Mouse (Mus musculus) embryonic fibroblast, embryonic 13.5 days (primary cell): ENCODE measurements at regions not wholly inside any gene's neighbourhood (a gene's known extent, or its start where the extent isn't known, plus 50 kb on each side); places are given as distances from the start of the nearest gene placed in this dataset.

ENCODE experiments used
- CTCF ChIP-seq: IDR thresholded peaks from 2 replicates; pipeline ENCODE4 v1.5.1; 2011; ENCODE audit warnings: mild to moderate bottlenecking, control low read depth, low read length, moderate library complexity, borderline replicate concordance; ENCODE audit not compliant: insufficient read depth
- POLR2A ChIP-seq: IDR thresholded peaks from 2 replicates; pipeline ENCODE4 v1.6.1; 2011; ENCODE audit warnings: low read depth, mild to moderate bottlenecking, control low read depth, low read length, moderate library complexity

- TF ChIP-seq CTCF (no peak), POLR2A (no peak)
Measured at GRCm38 (mm10) chr13:101249369-101249768, 416.1 kb upstream of the Slc30a5 start.
